9 mouse cellular contexts compared by ENCODE assay signal in the genomic region with DNA sequence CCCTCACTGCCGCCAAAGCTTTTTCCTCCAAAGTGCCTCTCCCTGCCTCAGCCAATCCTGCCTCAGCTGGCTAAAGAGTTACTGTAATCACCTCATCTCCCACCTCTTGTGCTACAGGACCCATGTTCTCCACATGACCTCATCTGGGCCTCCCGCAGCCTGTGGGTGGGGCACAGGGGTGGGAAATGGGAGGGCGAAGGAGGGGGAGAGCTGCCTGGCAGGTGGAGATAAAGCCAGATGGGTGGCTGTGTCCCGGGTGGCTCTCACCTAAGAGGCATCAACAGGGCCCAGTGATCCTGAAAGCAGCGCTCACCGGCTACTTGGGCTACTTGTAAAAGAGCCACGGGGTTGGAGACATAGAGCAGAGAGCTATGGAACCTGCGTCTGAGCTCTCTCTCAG. TPM values are rescaled to one million over a fixed set of nuclear protein-coding genes. Genes with fewer than 3 reads are reported as not detected.
DNase-seq lines count a peak whose midpoint lies in the region; ATAC-seq lines count a peak whose summit lies in the region.
"Had no signal": no experiment of that assay in that cellular context is flagged by ENCODE, and none has a peak within 500 bp of the region (broad histone marks: within the 10 kb centered on the region; RNA-seq: fewer than 3 reads in every experiment).

No protein-coding gene starts in this region.

- no peak overlapping the region for H3K4me2 ChIP-seq in lung, embryonic 15.5 days
- no peak overlapping the region for H3K4me2 ChIP-seq in embryonic facial prominence, embryonic 12.5 days (replicated peaks)
- H3K4me2 ChIP-seq in limb, embryonic 12.5 days = no peak overlapping the region

- H3K4me1 ChIP-seq in lung, embryonic 15.5 days = peaks cover 10% of the 10 kb centered on the region; the same call in 1 of the 2 replicates
- H3K4me1 ChIP-seq in embryonic facial prominence, embryonic 12.5 days = peaks cover 30% of the 10 kb centered on the region
- peaks cover 38% of the 10 kb centered on the region for H3K4me1 ChIP-seq in limb, embryonic 12.5 days (replicated peaks)

- H3K27ac ChIP-seq in lung, embryonic 15.5 days = no peak overlapping the region
- H3K27ac ChIP-seq in embryonic facial prominence, embryonic 12.5 days = peak overlapping the region; percentile 25; the same call in 1 of the 2 replicates
- H3K27ac ChIP-seq in limb, embryonic 12.5 days = peak overlapping the region; percentile 64

- WGBS in lung, embryonic 15.5 days = 48% methylated on average over 8 of the region's 8 CpGs
- WGBS in embryonic facial prominence, embryonic 12.5 days = 69% methylated on average over 8 of the region's 8 CpGs
- 68% methylated on average over 8 of the region's 8 CpGs for WGBS in limb, embryonic 12.5 days

- no peak overlapping the region for H3K9ac ChIP-seq in lung, embryonic 15.5 days
- H3K9ac ChIP-seq in embryonic facial prominence, embryonic 12.5 days = 0 out of 2 replicates have a peak overlapping the region, but pooled peaks have one; percentile 3
- H3K9ac ChIP-seq in limb, embryonic 12.5 days (replicated peaks) = no peak overlapping the region

- H3K9me3 ChIP-seq in lung, embryonic 15.5 days = no peaks in the 10 kb centered on the region
- H3K9me3 ChIP-seq in embryonic facial prominence, embryonic 12.5 days = no peaks in the 10 kb centered on the region
- no peaks in the 10 kb centered on the region for H3K9me3 ChIP-seq in limb, embryonic 12.5 days

- peaks cover 8% of the 10 kb centered on the region; the same call in 1 of the 2 replicates for H3K27me3 ChIP-seq in lung, embryonic 15.5 days
- H3K27me3 ChIP-seq in embryonic facial prominence, embryonic 12.5 days = no peaks in the 10 kb centered on the region
- no peaks in the 10 kb centered on the region for H3K27me3 ChIP-seq in limb, embryonic 12.5 days

- DNase-seq in lung, postnatal 14 days = no peak
- DNase-seq in spleen, postnatal 4 days (ENCODE audit: low spot score in 2 of 2) = peak; percentile 86 to 87
- no peak for DNase-seq in layer of hippocampus, adult 11-12 months (ENCODE audit: low spot score)
- no peak for DNase-seq in cerebellum, adult 9-10 months
- DNase-seq: cerebellum, adult 9-11 months had no signal

- ATAC-seq in lung, embryonic 15.5 days (ENCODE audit: borderline replicate concordance, extremely low read depth, low FRiP score, low TSS enrichment) = peak; percentile 48; the same call in 1 of the 2 replicates
- no peak for ATAC-seq in embryonic facial prominence, embryonic 12.5 days (ENCODE audit: insufficient number of reproducible peaks, insufficient read depth, low FRiP score, low TSS enrichment)
- ATAC-seq in limb, embryonic 12.5 days (ENCODE audit: insufficient number of reproducible peaks, insufficient read depth, low FRiP score, low TSS enrichment, low read depth) = no peak
- ATAC-seq: forebrain, embryonic 14.5 days had no signal

- no peak overlapping the region for H3K4me3 ChIP-seq in lung, embryonic 15.5 days
- H3K4me3 ChIP-seq in embryonic facial prominence, embryonic 12.5 days = no peak overlapping the region
- H3K4me3 ChIP-seq in limb, embryonic 12.5 days (replicated peaks) = no peak overlapping the region

- no peaks in the 10 kb centered on the region for H3K36me3 ChIP-seq in lung, embryonic 15.5 days
- no peaks in the 10 kb centered on the region for H3K36me3 ChIP-seq in embryonic facial prominence, embryonic 12.5 days
- H3K36me3 ChIP-seq in limb, embryonic 12.5 days = no peaks in the 10 kb centered on the region

RNA-seq across cellular contexts. Expression of gene Alpl, which starts 44.9 kb away (rescaled TPM):
- 3.0 and 4.2 TPM in 2 replicates for polyA plus RNA-seq in lung, embryonic 15.5 days (2015; fragmentation: Nextera tagmentation; extraction: Ambion mirVana)
- 23.0 and 23.7 TPM in 2 replicates for polyA plus RNA-seq in embryonic facial prominence, embryonic 12.5 days (2016; fragmentation: Nextera tagmentation; extraction: Ambion mirVana)
- 2.3 and 4.3 TPM in 2 replicates for polyA plus RNA-seq in limb, embryonic 12.5 days (2016; fragmentation: Nextera tagmentation; extraction: Ambion mirVana)

Comparison
In these comparisons a context has a peak if more than half of its experiments do, and no peak if none do; other contexts are left out.
1. DNase-seq: peak in spleen, postnatal 4 days (2 of 2); none in lung, postnatal 14 days (single experiment), layer of hippocampus, adult 11-12 months (single experiment) and cerebellum, adult 9-10 months (single experiment).